Mouse (Mus musculus) lung, postnatal 36 days (tissue): ENCODE measurements at regions not wholly inside any gene's neighbourhood (a gene's known extent, or its start where the extent isn't known, plus 50 kb on each side); places are given as distances from the start of the nearest gene placed in this dataset.

Source experiments
- DNase-seq: peaks from one replicate; pipeline ENCODE4 v3.0.0; 2022; ENCODE audit warnings: mixed read lengths

DNA sequence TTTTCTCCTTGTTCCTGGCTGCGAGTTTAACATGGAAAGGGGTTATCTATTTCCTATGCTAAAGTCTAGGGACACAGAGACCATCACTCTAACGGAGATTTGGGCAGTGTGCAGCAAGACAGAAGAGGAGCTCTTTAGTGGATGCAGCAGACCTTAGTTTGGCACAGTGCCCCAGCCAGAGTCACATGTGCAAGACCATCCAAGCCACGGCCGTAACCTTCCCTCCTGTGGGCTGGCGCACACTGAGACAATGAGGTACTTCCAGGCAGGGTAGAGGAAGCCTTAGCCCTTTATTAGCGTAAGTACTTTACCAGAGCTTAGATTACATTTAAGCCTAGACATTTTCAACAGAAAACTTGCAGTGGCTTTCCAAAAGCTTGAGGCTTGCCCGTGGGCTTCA lies 336.4 kb downstream of the Nuak1 start:
- no peak for DNase-seq

GRCm38 (mm10) chr10:84104556-84104955 lies 335.8 kb downstream of the Nuak1 start:
- DNase-seq: no peak

GRCm38 (mm10) chr10:84109680-84110371 lies 330.6 kb downstream of the Nuak1 start:
- DNase-seq: peak; percentile 11

DNA sequence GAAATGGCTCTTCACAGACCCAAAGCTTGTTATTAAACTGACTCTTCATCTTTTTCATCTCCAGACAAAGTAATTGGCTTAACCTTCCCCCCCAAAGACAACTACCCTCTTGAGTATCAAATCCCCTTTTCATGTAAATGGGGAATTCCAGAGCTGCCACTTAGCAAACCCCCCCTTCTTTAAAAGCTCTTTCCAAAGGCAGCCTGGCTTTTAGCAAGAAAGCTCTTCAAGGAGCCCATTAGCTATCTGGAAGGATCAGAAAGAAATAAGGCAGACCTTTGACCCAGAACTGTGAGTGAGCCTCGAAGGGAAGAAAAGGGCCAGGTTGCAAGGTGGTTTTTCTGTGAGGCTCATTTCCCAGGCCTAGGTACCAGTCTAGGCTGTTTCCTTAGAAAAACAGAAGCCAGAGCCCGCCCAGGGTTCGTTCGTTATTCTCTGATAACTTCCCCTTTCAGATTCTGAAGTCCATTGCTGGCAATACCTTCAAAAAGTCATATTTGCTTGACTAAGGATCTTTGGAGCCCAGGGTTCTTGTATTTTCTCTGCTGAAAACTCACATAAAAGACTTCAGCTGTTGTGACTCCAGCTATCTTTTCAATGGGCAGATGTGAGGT lies 329.9 kb downstream of the Nuak1 start:
- DNase-seq: peak; percentile 8

DNA sequence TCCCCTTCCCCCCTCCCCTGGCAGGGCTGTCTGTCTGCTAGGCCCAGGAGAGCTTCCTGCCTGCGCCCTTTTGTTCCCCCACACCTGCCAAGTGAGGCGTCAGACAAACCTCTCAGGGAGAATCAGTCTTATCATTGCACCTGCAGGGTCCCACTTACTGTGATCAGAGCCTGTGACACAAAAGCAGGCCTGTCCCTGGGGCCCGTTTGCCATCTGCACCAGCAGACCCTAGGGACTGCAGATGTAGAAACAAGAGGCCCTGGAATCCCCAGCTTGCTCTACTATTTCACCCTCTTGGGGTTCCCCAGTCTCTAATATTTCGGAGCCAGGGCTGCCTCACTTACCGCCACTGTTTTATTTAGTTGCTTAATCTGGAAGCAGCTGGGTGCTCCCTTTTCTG lies 328.9 kb downstream of the Nuak1 start:
- no peak for DNase-seq

DNA sequence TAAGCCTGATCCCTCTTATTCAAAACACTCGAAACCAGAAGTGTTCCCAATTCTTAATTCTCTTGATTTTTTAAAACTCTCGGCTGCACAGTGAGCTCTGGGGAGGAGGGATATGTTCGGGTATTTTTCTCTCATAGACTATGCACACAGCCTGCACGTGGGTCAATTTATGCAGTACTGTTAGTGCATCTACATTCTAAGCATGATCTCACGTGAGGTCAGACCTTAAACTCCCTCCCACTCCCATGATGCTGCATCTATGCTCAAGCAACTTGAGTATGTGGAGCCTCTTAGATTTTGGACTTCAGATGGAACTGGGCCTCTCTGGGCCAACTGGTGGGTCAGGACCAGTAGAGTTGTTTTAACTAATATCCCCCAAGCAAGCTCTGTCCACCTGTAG lies 328.5 kb downstream of the Nuak1 start:
- no peak for DNase-seq

DNA sequence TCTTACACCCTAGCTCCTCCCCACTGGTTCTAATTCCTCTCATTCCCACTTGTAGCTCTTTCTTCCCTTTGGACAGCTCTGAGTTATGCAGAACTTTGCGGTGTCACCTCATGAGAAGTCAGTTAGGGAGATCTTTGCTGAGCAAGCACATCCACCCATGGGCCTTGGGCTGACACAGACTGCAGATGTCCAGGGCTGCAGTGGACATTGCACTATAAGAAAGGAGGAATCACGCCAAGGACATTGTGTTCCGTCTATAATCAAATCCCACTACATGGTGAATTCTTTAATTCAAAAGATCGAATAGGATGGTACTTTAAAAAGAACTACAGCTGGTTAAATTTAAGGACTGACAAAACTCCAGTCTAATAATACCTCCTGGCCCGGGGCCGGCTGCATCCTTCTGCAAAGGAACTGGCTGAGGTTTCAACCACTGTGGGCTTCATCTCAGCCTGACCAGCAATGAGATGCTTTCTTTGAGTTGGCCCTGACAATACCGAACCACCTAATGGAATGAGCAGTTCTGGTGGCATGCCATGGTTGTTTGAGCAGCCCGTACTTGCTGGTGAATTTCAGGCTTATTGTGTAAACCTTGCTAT lies 320.3 kb downstream of the Nuak1 start:
- peak; percentile 7 for DNase-seq

DNA sequence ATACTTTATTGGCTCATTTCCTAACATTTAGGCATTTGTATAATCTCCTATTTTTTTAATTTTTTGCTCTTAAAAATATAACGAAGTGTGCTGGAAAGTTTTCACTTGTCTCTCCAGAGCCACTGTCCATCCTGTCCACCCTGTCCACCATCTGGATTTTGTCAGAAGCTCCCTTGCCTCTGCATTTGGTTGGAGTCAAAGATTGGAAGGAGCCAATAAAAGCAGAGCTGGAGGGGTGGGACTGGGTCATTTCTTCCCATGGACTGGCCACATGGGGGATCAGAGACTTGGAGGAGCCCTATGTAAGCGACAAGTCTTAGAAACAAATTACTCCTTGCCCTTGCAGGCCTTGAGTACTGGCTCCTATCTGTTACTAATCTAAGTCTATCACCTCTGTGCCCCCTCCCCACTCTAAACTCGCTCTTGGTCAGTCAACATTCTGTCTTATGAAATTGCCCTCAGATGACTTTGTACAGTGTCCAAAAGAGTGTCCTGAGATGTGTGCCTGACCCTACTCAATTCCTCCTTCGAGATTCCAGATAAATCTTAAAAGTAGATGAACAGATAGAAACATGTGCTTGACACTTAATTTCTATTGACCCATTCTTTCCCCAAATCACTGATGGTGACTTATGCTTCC lies 303.3 kb downstream of the Nuak1 start:
- DNase-seq: peak; percentile 70

- DNase-seq: peak; percentile 63
Observed at GRCm38 (mm10) chr10:84142741-84143454, 297.5 kb downstream of the Nuak1 start.

- DNase-seq: peak; percentile 57
Observed at GRCm38 (mm10) chr10:84143674-84144343, 296.6 kb downstream of the Nuak1 start.

GRCm38 (mm10) chr10:84144344-84144687 lies 296.1 kb downstream of the Nuak1 start:
- no peak for DNase-seq

GRCm38 (mm10) chr10:84147305-84147984 lies 293.0 kb downstream of the Nuak1 start:
- DNase-seq: no peak

GRCm38 (mm10) chr10:84163752-84164151 lies 276.6 kb downstream of the Nuak1 start:
- DNase-seq: no peak

- no peak for DNase-seq
Observed at GRCm38 (mm10) chr10:84165832-84166567, 274.4 kb downstream of the Nuak1 start.

DNA sequence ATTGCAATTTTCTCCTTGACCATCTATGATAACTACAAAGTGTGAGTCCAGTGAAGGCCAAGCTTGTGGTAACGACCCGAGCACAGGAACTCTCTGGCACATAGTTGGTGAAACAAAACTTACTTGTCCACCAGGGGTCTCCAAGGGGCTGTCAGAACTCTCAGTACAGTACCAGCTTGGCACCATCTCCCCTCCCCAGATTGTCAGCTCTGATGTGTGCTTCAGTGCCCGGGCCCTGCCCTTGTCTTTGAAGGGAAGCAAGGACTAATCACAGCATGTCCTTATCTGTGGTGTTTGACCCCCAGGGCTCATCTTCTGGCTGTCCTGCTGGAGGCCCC lies 273.9 kb downstream of the Nuak1 start:
- DNase-seq: peak; percentile 65

DNA sequence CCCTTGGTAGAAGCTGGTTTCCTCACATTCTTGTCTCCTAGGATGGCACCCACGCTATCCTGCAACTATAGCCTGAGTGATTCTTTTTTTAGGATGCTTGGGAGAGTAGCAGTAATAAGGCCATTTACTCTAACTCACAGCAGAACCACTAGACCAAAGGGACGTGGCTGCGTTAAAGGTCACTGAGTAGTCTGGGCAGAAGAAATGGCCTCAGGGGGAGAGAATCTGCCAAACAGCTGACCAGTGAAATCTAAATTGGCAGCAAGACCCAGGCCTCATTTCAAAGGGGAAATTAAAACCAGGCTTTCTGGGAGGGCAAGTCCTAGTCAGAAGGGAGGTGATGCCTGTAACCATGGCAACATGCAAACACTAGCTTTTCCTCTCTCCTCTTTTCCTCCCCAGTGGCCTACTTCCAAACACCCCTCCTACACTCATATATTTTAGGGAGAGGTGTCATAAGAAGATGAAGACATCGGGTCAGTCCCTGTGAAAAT lies 267.5 kb downstream of the Nuak1 start:
- peak; percentile 40 for DNase-seq

GRCm38 (mm10) chr10:84183239-84183638 lies 257.2 kb downstream of the Nuak1 start:
- DNase-seq: no peak

- DNase-seq: no peak
Observed at GRCm38 (mm10) chr10:84186466-84186865, 253.9 kb downstream of the Nuak1 start.

GRCm38 (mm10) chr10:84199035-84199434 lies 241.4 kb downstream of the Nuak1 start:
- DNase-seq: no peak

- no peak for DNase-seq
Observed at GRCm38 (mm10) chr10:84201785-84202184, 238.6 kb downstream of the Nuak1 start.

- DNase-seq: no peak
Observed at GRCm38 (mm10) chr10:84212096-84212785, 228.2 kb downstream of the Nuak1 start.
